Mouse (Mus musculus): ENCODE measurements at regions not wholly inside any gene's neighbourhood (a gene's known extent, or its start where the extent isn't known, plus 50 kb on each side); places are given as distances from the start of the nearest gene placed in this dataset.

GRCm38 (mm10) chr9:122064937-122065673 lies 52.0 kb upstream of the Snrk start:
- no peak for DNase-seq

- peak; percentile 88 for DNase-seq
Measured at GRCm38 (mm10) chr9:122055820-122056550, 59.1 kb upstream of the Pomgnt2 start.

GRCm38 (mm10) chr9:122051716-122052115 lies 54.8 kb upstream of the Pomgnt2 start:
- DNase-seq: peak; percentile 70

- DNase-seq: peak; percentile 35
Measured at GRCm38 (mm10) chr9:122051096-122051495, 54.2 kb upstream of the Pomgnt2 start.

GRCm38 (mm10) chr9:122048999-122049398 lies 52.1 kb upstream of the Pomgnt2 start:
- no peak for DNase-seq

- DNase-seq: peak; percentile 51
Measured at GRCm38 (mm10) chr9:122047962-122048625, 51.2 kb upstream of the Pomgnt2 start.
